Mouse (Mus musculus): Measurements from ENCODE around the gene Gm2696.
"Not testable (repeated sequence)": the region's sequence is repeated elsewhere in the genome, so short reads cannot be mapped to it uniquely, and the experiment has no call there.

GRCm38 (mm10) chr10:77776844-77777243, 37.6 kb upstream of the Gm2696 start, which contains the start of gene Gm7138:
- not testable (repeated sequence) for TF ChIP-seq EP300 (optimal IDR thresholded peaks at IDR 0.05); CTCF (IDR thresholded peaks at IDR 0.05; ENCODE audit: low read depth)

All from stomach, postnatal 0 days (tissue).